Mouse (Mus musculus) spleen, adult 2 months (tissue): Measurements from ENCODE around the gene Banf1.

Experiments used
- CTCF ChIP-seq: fragments of 200-500 bp; IDR thresholded peaks from 2 replicates; pipeline ENCODE4 v1.5.1; 2011; ENCODE audit warnings: mild to moderate bottlenecking, inconsistent platforms; ENCODE audit not compliant: insufficient read depth, insufficient read length, insufficient replicate concordance; ENCODE audit errors: extremely low read depth
- POLR2A ChIP-seq: fragments of 200-500 bp; IDR thresholded peaks from 2 replicates; pipeline ENCODE4 v1.6.1; 2011; ENCODE audit warnings: low read depth, low read length, inconsistent platforms

DNA sequence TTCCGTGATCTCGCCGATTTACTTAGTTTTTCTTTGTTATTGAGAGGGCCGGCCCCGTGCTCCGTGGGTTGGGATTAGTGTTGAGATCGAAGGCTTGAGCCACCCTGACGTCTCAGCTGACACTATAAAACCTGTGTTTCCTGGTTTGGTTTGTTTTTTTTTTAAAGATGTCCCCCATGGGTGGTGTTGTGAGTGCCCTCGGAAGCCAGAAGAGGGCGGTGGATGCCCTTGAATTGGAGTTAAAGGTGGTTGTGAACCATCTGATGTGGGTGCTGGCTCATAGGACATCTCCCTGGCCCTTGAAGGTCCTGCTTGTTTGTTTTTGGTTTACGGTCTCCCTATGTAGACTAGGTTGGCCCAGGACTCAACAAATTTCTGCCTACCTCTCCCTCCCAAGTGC is 487 bp upstream of the Banf1 start:
- TF ChIP-seq CTCF, result peak; percentile 7; the same call in 1 of the 2 replicates
- no peak for TF ChIP-seq POLR2A
